Mouse (Mus musculus) erythroblast, adult 5-6 weeks (primary cell): Measurements from ENCODE around the gene Mcu. TPM values are rescaled to one million over a fixed set of nuclear protein-coding genes. Genes with fewer than 3 reads are reported as not detected.

Experiments
- ATAC-seq: replicated peaks from 2 replicates; pipeline ENCODE4 v1.8.0; 2016; ENCODE audit warnings: moderate number of reproducible peaks, mild to moderate bottlenecking, moderate TSS enrichment, inconsistent platforms; ENCODE audit not compliant: poor library complexity, low FRiP score, severe bottlenecking
- total RNA-seq, 2 experiments: library from RNA; stranded (forward) in 1 of 2; stranded (reverse) in 1 of 2; fragments of 150-400 nt in 1 of 2; fragments of 200-764, 138-1000 nt in 1 of 2; gene quantifications; 2 replicates each; pipeline versions ENCODE4 v1.2.3 to v1.2.4; 2015 to 2017; ENCODE audit warnings: low replicate concordance in 2 of 2

Mcu gene
- total RNA-seq, 2 experiments from 2014 or later, result 10.0 to 16.2 TPM

GRCm38 (mm10) chr10:59504291-59504690, 112.2 kb downstream of the Mcu start:
- ATAC-seq, result no peak

- no peak for ATAC-seq
Measured at GRCm38 (mm10) chr10:59503433-59504210, 112.9 kb downstream of the Mcu start.

GRCm38 (mm10) chr10:59502381-59502780, 114.1 kb downstream of the Mcu start:
- no peak for ATAC-seq

- no peak for ATAC-seq
Measured at GRCm38 (mm10) chr10:59501761-59502160, 114.7 kb downstream of the Mcu start.

GRCm38 (mm10) chr10:59500225-59500624, 116.3 kb downstream of the Mcu start:
- ATAC-seq, result no peak

GRCm38 (mm10) chr10:59497019-59497418, 119.5 kb downstream of the Mcu start:
- ATAC-seq, result no peak

- no peak for ATAC-seq
Measured at GRCm38 (mm10) chr10:59494917-59495316, 121.6 kb downstream of the Mcu start.

GRCm38 (mm10) chr10:59494044-59494443, 122.4 kb downstream of the Mcu start:
- no peak for ATAC-seq

GRCm38 (mm10) chr10:59490920-59491319, 125.6 kb downstream of the Mcu start:
- ATAC-seq, result no peak

GRCm38 (mm10) chr10:59489411-59489810, 127.1 kb downstream of the Mcu start:
- ATAC-seq, result no peak

GRCm38 (mm10) chr10:59487351-59487750, 129.1 kb downstream of the Mcu start:
- ATAC-seq, result no peak

GRCm38 (mm10) chr10:59484318-59484717, 132.2 kb downstream of the Mcu start:
- no peak for ATAC-seq

- no peak for ATAC-seq
Measured at GRCm38 (mm10) chr10:59481381-59481780, 135.1 kb downstream of the Mcu start.

GRCm38 (mm10) chr10:59470451-59470850, 146.0 kb downstream of the Mcu start:
- no peak for ATAC-seq

- ATAC-seq, result no peak
Measured at GRCm38 (mm10) chr10:59467297-59467696, 149.2 kb downstream of the Mcu start.

GRCm38 (mm10) chr10:59466626-59467025, 149.9 kb downstream of the Mcu start:
- ATAC-seq, result no peak

GRCm38 (mm10) chr10:59465546-59465945, 150.9 kb downstream of the Mcu start:
- ATAC-seq, result no peak

GRCm38 (mm10) chr10:59462307-59462706, 154.2 kb downstream of the Mcu start:
- ATAC-seq, result no peak

- ATAC-seq, result no peak
Measured at GRCm38 (mm10) chr10:59459767-59460166, 156.7 kb downstream of the Mcu start.

GRCm38 (mm10) chr10:59454631-59455030, 161.9 kb downstream of the Mcu start:
- ATAC-seq, result no peak

- ATAC-seq, result no peak
Measured at GRCm38 (mm10) chr10:59451839-59452238, 164.7 kb downstream of the Mcu start.

GRCm38 (mm10) chr10:59447546-59447945, 168.9 kb downstream of the Mcu start:
- ATAC-seq, result no peak
